Mouse (Mus musculus) CD8-positive naive resting alpha-beta T cell, adult 2 months (primary cell): ENCODE measurements around the gene Galnt16.

ENCODE experiments used
- DNase-seq, 2 experiments: peaks; one replicate each; pipeline ENCODE4 v3.0.0; 2022; ENCODE audit warnings: low read depth in 2 of 2, low spot score in 2 of 2

Gene Galnt16

DNA sequence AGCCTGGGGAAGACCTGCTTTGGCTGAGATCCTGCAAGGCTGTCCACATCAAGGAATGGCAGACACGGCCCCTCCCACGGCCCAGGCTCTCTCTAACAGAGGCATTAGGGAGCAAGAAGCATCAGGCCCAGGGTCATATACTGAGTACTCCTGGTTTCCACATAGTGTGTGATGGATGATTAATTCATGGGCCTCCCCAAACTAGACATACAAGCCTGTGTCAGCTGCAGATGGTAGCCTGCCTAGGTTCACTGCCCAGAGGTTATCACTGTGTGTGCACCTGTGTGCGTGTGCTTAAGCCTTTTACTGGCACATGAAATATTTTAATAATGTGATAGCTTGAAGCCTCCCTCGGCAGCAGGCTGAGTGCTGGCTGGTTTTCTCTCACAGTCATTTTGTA, 77.9 kb downstream of the Galnt16 start:
- no peak for DNase-seq

DNA sequence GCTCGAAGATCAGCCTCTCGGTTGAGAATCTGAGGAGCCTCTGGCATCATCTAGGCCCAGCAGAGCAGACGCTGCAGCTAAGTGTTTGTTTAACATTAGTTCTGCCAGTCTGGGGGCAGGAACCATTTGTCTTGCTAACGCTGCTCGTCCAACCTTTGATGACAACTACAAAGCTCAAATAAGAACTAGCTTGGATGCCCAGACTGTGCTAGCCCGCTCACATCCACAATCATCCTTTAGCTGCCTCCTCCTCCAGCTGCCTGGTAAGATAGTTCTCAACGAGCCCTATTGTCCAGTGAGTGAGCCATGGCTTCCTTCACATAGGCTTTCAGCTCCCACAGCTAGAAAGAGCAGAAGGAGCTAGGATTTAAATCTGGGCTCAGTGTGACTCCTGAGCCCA, 80.2 kb downstream of the Galnt16 start:
- no peak for DNase-seq

DNA sequence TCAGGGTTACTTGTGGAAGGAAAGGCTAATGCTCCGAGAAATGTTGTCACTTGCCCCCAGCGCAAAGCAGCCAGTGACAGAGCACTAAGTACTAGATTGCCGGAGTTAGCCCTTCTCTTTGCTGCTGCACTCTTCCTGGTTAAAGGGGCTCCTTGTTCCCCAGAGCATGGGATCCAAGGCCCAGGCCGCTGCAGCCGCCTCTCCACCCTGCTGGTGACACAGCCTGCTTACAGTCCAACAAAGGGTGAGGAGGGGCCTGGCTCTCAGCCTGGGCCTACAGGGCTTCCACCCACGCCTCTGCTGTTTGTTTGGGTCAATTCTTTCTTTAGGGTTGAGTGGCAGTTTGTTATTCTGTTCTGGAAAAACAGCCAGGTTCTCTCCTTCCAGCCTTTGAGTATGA, 80.7 kb downstream of the Galnt16 start:
- no peak for DNase-seq

DNA sequence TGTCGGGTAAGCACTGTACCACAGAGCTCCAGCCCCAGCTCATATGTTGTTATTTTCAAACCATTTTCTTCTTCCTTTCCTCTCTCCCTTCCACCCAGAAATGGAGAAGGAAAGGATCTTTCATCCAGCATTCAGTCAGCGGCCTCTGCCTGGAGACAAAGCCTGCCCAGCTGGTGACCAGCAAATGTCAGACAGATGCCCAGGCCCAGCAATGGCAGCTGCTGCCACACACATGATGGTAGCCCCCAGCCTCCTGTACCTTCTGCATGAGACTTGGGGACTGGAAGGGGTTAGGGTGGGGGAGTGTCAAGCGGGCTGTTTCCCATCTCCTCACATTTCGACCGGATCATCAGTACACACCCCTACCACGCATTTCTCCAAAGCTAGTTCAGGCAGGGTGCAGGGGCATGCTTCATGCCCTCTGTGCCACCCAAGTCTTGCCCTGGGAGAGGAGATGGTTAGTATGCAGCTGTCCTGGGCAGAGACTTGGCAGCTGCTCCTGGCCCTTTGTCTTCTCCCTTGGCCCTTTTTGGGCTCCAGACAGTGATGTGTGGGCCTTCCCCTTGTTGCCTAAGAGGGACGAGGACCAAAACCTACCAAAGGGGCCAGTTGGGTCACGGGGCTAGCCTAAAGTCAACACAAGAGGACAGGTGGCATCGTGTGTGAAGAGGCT, 83.7 kb downstream of the Galnt16 start:
- DNase-seq: no peak

DNA sequence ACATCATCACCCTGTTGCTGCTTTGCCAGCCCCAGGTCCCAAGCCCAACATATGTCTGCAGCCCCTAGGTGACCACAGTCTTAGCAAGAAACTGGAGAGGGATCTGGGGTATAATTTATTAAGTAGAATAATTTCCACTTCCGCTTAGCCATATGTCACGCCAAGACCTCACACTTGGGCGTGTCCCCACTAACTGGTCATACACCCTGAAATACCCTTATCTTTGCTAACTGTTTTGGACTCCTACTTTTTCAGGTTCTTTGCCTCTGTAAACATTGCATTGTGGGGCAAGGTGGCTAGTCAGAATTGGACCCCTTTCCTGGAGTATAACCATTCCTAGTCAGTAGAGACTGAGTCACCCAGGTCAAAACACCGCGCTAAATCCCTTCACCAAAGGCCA, 84.4 kb downstream of the Galnt16 start:
- no peak for DNase-seq

DNA sequence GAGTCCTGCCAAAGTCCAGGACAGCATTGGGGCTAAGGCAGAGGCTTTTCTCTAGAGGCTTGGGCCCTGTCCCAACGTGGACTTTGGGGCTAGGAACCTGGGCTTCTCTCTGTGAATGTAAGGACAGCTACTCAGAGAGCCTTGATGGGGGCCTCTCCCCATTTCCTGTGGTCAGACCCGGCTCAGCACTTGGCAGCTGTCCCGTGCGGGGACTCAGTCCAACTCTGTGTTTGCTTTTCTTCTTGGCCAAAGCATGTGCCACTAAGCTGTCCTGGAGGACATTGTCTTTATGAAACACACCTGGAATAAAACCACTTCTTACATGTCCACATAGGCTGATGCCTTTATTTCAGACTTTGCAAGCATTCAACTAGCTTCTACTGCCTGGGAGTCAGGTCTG, 85.5 kb downstream of the Galnt16 start:
- no peak for DNase-seq

DNA sequence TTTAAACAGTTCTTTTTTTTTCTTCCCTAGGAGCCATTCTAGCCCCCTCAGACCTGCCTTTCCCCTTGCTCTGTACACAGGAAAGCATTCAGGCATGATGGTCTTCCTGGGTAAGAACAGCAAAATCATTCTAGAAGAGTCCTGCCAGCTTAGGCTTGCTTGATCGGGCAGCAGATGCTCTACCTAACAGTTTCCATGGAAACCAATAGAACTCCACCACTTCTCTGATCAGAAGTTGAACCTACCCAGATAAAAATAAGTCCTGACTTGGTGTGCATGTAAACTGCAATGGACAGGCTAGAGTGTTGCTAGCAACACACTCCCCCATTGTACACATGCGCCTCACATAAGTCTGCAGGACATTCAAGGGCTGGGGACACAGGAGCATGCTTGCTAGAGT, 86.1 kb downstream of the Galnt16 start:
- DNase-seq: no peak

DNA sequence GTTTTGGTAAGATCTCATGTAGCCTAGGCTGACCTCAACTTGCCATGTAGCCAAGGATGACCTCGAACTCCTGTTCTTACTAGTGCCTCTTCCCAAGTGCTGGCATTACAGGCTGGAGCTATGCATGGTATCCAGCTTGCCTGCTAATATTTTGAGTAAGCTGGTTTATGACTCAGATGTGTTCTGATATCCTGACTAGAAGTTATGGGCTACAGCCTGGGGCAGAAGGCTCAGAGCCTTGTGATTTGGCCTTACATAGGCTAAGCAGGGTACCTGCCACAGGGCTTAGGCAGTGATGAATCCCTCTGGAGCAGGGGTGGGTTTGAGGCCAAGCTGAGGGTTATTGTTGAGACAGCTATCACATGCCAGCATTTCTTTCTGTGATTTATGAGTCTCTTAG, 90.5 kb downstream of the Galnt16 start:
- no peak for DNase-seq

DNA sequence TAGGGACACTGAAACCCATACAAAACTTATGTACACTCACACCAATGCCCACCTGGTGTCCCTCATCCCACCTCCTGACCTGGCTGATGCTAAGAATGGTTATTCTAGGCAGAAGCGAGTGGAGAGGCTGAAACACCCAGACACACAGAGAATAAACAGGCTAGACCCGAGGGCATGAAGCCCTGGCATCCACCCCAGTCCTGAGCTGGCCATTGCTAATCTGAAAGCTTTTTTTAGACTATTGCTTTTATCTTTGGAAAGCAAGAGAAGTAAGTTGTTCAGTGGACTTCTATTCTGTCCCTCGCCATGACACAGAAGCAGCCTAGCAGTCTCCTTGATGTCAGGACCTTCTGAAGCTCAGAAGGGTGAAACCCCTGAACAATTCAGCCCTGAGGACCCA, 91.9 kb downstream of the Galnt16 start:
- no peak for DNase-seq

DNA sequence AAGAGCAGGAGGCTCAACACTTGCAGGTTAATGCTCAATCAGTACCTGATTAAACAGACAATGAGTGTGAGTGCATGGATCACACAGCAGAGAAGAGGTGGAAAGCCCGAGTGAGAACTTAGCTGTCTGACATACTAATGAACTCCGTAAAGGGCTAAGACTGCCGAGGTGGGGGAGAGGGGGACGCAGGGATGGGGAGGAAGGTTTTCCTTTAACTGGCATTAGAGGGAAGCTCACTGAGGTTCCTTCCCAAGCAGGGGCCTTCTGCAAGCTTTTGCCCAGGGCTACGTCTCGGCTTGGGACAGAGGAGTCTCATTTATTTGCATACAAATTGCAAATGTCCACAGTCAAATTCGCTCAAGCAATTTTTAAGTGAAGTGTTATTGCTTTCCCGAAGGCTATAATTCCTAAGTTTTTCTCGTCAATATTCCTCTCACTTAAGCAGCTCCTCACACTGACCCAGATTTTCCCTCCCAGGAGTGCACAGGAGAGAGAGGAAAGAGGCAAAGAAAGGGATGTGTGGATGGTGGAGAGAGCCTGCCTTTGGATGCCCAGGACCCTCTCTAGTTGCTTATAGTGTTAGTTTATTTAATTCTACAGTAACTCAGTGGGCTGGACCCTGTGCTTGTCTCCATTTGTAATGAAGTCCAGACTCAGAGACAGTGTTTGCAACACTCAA, 94.2 kb downstream of the Galnt16 start:
- DNase-seq: no peak

DNA sequence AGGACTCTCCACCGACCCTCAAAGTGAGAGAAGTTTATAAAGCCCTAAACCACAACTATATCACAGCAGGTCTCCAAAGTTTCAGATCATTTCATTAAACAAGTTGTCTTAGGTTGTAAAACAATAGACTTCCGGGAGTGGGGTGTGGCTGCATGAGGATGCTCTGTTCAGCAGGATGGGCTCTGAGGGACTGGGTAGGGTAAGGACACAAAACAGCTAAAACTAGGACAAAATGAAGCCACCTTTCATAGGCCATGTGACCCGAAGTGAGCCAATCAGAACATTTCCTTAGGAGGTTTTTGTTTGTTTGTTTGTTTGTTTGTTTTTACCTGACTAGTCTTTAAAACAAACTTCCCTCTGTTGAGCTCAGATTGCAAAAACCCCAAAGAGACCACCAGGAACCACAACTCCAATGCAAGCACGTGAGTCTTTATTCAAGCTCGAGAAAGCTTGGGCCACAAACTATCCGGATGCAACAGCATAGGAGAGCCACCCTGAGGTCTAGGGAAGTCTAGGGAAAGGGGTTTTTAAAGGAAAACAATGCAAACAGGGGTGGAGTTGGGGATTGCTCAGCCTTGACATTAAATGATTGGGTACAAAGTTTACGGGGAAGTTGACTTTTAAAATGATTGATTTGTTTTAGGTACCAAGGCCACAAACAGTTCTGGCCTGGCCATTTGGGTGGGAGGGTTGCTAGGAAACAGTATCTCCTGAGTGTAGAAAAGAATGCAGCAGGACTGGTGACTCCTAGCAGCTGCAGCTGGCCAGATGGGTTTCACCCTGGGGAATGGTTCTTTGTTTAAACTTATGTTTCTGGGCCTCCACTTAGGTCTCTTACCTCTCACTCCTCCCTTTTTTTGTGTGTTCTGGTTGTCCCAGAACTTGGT, 97.5 kb downstream of the Galnt16 start:
- DNase-seq: no peak

DNA sequence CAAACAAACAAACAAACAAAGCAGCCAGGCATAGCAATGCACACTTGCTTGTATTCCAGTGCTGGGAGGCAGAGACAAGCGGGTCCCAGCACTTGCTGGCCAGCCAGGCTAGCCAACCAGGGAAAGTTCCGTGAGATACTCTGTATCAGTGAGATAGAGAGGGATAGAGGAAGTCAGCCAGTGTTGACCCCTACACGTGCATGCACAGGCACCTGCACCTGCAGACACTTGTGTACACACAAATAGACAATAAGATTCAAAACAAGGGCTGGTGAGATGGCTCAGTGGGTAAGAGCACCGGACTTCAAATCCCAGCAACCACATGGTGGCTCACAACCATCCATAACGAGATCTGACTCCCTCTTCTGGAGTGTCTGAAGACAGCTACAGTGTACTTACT, 102.4 kb downstream of the Galnt16 start:
- no peak for DNase-seq

DNA sequence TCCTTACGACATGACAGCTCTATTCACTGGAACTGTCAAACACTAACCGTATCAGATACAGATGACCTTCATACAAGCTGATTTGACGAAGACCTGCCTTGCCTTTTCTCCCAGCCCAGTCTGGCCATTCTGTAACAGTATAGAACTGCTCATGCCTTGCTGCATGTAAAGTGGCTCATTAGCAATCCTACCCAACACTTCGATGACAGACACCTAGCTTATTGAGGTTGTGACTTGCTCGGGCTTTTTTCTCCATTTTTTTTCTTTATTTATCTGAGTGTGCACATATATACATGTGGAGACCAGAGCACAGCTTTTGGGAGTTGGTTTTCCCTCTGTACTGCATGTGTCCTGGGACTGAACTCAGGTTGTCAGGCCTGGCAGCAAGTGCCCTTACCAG, 113.7 kb downstream of the Galnt16 start:
- DNase-seq: no peak

DNA sequence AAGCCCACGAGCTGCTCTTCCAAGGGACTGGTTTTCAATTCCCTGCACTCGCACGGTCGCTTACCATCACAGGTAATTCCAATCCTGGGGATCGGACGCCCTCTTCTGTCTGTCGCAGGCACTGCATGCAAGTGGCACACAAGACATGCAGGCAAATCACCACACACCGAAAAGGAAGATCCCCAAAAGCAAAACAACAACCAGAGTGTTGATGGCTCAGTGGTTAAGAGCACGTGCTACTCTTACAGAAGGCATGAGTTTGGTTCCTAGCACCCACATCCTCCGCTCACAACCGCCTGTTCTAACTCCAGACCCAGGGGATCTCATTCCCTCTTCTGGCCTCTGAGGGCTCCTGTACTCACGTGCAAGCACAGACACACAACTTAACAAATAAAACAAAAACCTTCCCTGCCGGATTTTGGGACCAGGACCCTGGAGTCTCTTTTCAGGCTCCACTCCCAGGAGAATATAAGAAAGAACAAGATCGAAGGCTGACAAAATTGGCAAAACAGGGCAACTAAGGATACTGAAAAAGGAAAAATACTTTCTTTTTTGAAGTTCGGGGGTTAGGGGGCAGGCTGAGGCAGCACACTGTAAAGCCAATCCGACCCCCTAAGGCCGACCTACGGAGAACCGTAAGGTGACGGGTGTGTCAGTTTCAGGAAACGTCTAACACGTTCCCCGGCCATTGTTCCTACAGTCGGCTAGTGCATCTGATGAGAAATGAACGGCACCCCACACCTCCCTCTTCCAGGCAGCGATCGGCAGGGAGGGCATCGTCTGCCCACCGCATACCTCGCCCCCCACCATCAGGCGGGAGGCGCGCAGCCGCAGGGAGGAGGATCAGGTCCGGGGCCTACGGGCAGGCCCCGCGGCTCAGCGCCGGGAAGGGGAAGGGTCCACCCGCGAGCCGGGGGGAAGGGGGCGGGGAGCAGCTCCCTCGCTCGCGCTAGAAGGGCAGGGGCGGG, 124.9 kb downstream of the Galnt16 start:
- peak; percentile 61 to 72 for DNase-seq

DNA sequence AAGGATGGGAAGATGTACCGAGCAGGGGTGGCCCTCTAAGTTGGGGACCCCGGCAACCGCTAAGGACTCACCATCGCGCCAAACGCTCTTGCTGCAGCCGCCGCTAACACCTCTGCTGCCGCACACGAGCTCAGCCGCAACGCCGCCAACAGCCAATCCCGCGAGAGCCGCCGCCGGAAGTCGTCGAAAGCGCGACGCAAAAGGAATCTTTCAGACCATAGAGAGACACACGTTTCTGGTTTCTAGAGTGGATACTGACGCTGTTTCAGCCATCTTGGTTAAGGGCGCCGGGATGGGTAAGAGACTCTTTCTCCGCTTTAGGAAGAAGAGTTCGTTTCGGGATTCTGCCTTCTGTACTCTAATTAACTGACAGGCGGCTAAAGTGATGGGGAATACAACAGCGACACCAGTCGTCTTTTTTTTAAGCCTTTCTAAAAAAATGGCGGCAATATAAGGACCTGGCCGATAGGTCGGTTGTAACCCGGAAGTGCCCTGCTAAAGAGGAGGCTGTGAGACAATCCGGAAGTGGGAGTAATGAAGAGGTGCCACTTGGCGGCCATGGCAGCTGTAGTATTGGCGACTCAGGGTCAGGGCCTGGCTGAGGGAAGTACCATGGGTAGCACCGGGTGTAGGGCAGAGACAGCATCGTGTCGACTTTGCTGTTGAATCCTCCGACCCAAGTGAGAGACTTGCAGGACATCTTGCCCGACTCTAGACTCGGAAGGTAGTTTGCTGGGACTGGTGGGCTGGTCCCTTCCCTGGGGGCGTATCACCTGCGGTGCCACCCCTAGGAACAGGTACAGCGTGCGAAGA, 125.8 kb downstream of the Galnt16 start, which contains the start of the genes Slc39a9 and Erh:
TSS of gene Slc39a9 (plus strand) at position 191 of the 813 bp plus-strand sequence.
TSS of gene Erh (minus strand) at position 649 of the 813 bp plus-strand sequence.
- DNase-seq: peak; percentile 90 to 92

DNA sequence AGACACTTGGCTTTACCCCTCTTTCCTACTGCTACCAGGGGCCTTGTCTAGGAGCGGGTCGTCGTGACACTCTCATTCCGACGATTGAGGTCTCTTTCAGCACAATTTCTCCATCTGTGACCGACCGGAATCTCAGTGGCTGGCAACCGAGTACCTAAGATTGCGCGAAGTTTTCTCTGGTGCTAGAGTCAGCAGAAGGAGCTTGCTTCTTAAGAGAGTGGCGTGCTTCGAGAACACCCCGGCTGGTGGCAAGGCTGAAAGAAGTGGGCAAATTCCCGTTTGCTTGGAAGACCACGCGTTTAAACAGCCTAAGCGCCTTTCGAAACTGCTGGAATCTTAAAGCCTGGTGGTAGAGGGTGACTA, 126.4 kb downstream of the Galnt16 start:
- DNase-seq: no peak

DNA sequence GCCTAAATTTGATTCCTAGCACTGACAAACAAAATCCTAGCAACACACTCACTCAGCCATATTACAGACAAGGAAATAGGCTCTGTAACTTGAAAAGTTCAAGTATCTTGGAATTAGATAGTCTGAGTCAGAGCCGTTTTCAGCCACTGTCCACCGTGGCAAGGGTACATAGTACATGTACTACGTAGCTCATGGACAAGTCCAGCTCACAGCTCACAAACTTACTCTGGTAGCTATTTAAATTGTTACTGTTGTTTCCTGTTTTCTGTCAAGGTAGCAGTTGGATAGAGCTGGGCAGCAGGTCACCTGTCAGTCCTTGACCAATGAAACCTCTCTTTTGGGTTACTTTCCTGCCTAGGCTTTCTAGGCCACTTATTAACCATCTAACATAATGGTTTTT, 128.3 kb downstream of the Galnt16 start:
- DNase-seq: no peak

DNA sequence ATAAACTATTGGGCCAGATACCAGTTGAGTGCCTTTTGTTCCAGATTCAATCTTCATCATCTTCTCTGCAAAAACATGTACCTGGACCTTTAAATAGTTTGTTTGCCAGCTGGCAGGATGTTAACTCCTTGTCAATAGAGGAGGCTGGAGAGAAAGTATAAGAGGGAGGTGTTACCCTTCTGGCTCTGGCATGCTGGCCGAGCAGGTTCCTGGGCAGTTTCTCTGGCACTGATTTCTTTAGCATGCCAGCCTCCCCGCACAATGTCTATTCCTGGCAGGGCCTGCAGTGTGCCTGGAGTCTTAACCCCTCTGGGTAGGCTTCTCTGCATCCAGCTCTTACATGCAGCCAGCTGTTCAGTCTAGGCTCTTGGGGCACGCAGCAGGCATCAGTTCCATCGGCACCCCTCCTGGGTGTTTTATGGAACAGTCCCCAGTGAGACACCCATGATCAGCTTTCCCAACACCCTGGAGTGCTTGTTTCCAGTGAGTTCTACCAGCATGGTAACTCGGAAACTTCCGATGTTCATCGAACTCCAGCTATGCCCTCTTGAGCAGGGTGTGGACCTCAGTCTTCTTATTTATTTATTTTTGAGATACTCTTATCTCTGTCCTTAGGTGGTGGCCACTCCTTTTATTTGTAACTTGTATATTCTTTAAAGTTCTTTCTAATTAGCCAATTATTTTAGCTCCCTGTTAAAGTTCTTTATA, 136.0 kb downstream of the Galnt16 start:
- no peak for DNase-seq

DNA sequence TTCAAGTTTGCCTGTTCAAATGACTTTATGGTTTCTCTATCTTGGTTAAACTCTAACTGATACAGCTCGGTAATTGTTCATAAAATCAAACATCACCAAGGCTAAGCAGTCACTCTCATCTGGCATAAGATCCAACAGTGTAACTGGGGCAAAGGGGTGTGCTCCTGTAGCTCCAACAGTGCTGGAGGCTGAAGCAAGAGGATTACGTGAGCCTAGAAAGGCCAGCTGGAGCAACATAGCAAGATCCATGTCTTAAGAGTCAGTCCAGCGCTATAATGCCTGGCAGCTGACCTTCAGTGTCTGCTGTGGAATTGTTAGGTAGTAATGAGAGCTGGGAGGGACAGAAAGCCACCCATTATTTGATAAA, 136.6 kb downstream of the Galnt16 start:
- DNase-seq: no peak
